Mouse (Mus musculus) adrenal gland, postnatal 25 days (tissue): ENCODE measurements at regions not wholly inside any gene's neighbourhood (a gene's known extent, or its start where the extent isn't known, plus 50 kb on each side); places are given as distances from the start of the nearest gene placed in this dataset.
A peak's percentile ranks its signal among the peaks of the same experiment; 100 is the strongest.
"Not testable (repeated sequence)": the region's sequence is repeated elsewhere in the genome, so short reads cannot be mapped to it uniquely, and the experiment has no call there.

Source experiments
- DNase-seq: peaks from one replicate; pipeline ENCODE4 v3.0.0; 2021; ENCODE audit warnings: mixed read lengths

GRCm38 (mm10) chr4:89753484-89753883, 74.2 kb downstream of the Dmrta1 start:
- no peak for DNase-seq

- no peak for DNase-seq
These were observed 97.0 kb downstream of the Dmrta1 start for GRCm38 (mm10) chr4:89776269-89776668.

GRCm38 (mm10) chr4:89781487-89781886, 102.3 kb downstream of the Dmrta1 start:
- no peak for DNase-seq

GRCm38 (mm10) chr4:89816823-89817222, 137.6 kb downstream of the Dmrta1 start:
- DNase-seq, result no peak

- no peak for DNase-seq
These were observed 155.4 kb downstream of the Dmrta1 start for GRCm38 (mm10) chr4:89834552-89835206.

- peak; percentile 1 for DNase-seq
These were observed 196.3 kb downstream of the Dmrta1 start for GRCm38 (mm10) chr4:89875375-89876055.

GRCm38 (mm10) chr4:89876131-89876530, 196.9 kb downstream of the Dmrta1 start:
- not testable (repeated sequence) for DNase-seq

- DNase-seq, result no peak
These were observed 201.8 kb downstream of the Dmrta1 start for GRCm38 (mm10) chr4:89881083-89881482.

GRCm38 (mm10) chr4:89909622-89910021, 230.4 kb downstream of the Dmrta1 start:
- no peak for DNase-seq

- no peak for DNase-seq
These were observed 258.4 kb downstream of the Dmrta1 start for GRCm38 (mm10) chr4:89937673-89938072.

- no peak for DNase-seq
These were observed 262.1 kb downstream of the Dmrta1 start for GRCm38 (mm10) chr4:89941308-89941707.

- no peak for DNase-seq
These were observed 242.5 kb upstream of the Zfp352 start for GRCm38 (mm10) chr4:89976146-89976545.

- DNase-seq, result no peak
These were observed 215.2 kb upstream of the Zfp352 start for GRCm38 (mm10) chr4:90003413-90003812.

- no peak for DNase-seq
These were observed 214.7 kb upstream of the Zfp352 start for GRCm38 (mm10) chr4:90003898-90004297.

- no peak for DNase-seq
These were observed 205.9 kb upstream of the Zfp352 start for GRCm38 (mm10) chr4:90012723-90013122.

- no peak for DNase-seq
These were observed 204.4 kb upstream of the Zfp352 start for GRCm38 (mm10) chr4:90014203-90014602.
